Mouse (Mus musculus) embryonic facial prominence, embryonic 13.5 days (tissue): ENCODE measurements around the gene Syt2. TPM values are rescaled to one million over a fixed set of nuclear protein-coding genes. Genes with fewer than 3 reads are reported as not detected.

Experiments
- ATAC-seq: fragments of 200-750 bp; cut with Nextera tagmentation; 2 replicates; pipeline ENCODE4 v1.8.0; 2017; ENCODE audit warnings: low read depth; ENCODE audit not compliant: insufficient number of reproducible peaks, insufficient read depth, low FRiP score, low TSS enrichment
- H3K27ac ChIP-seq: fragments of 300-500 bp; sonication (generic); 2 replicates; pipeline ENCODE4 v1.5.1; 2015; ENCODE audit warnings: moderate library complexity, mild to moderate bottlenecking, inconsistent platforms
- H3K27me3 ChIP-seq: fragments of 300-500 bp; sonication (generic); 2 replicates; pipeline ENCODE4 v1.6.1; 2015; ENCODE audit warnings: mild to moderate bottlenecking, inconsistent platforms
- H3K36me3 ChIP-seq: fragments of 300-500 bp; sonication (generic); 2 replicates; pipeline ENCODE4 v1.6.1; 2015; ENCODE audit warnings: mild to moderate bottlenecking, inconsistent platforms
- H3K4me1 ChIP-seq: fragments of 300-500 bp; sonication (generic); 2 replicates; pipeline ENCODE4 v1.6.1; 2015; ENCODE audit warnings: inconsistent platforms
- H3K4me2 ChIP-seq: fragments of 300-500 bp; sonication (generic); 2 replicates; pipeline ENCODE4 v1.6.1; 2015; ENCODE audit warnings: moderate library complexity, mild to moderate bottlenecking, inconsistent platforms
- H3K4me3 ChIP-seq: fragments of 300-500 bp; sonication (generic); 2 replicates; pipeline ENCODE4 v1.5.1; 2015; ENCODE audit warnings: mild to moderate bottlenecking, inconsistent platforms
- H3K9ac ChIP-seq: fragments of 300-500 bp; sonication (generic); 2 replicates; pipeline ENCODE4 v1.6.1; 2015; ENCODE audit warnings: mild to moderate bottlenecking, inconsistent platforms
- H3K9me3 ChIP-seq: fragments of 300-500 bp; sonication (generic); 2 replicates; pipeline ENCODE4 v1.6.1; 2016; ENCODE audit warnings: inconsistent platforms
- WGBS: fragments of 180-500 bp; shearing (Covaris S2); methylation state at CpG from one replicate; pipeline ENCODE4 v1.1.7; 2015; ENCODE audit warnings: mixed read lengths; 5-methylcytosine and 5-hydroxymethylcytosine counted together
- polyA plus RNA-seq: library from polyadenylated mRNA; unstranded; fragments of >200 nt; fragmentation: Nextera tagmentation; extraction: Ambion mirVana; gene quantifications from 2 replicates; pipeline ENCODE4 v1.2.1, GENCODE M21; 2015

Gene Syt2
- polyA plus RNA-seq, 1 experiment from 2014 or later, result 0.46 TPM

GRCm38 (mm10) chr1:134651268-134651850, 4.9 kb downstream of the Syt2 start:
- H3K4me3 ChIP-seq, result no peak overlapping the region
- no peak for ATAC-seq
- peaks cover 59% of the 10 kb centered on the region for H3K27me3 ChIP-seq
- H3K9me3 ChIP-seq, result no peaks in the 10 kb centered on the region
- no peaks in the 10 kb centered on the region for H3K36me3 ChIP-seq
- H3K27ac ChIP-seq, result no peak overlapping the region
- H3K4me1 ChIP-seq, result peaks cover 33% of the 10 kb centered on the region
- peak overlapping the region; percentile 12; the same call in 1 of the 2 replicates for H3K4me2 ChIP-seq
- WGBS, result 45% methylated on average over 13 of the region's 13 CpGs
- no peak overlapping the region for H3K9ac ChIP-seq

- ATAC-seq, result no peak
- H3K4me2 ChIP-seq, result peak overlapping the region; percentile 12
- no peak overlapping the region for H3K27ac ChIP-seq
- H3K27me3 ChIP-seq, result peaks cover 53% of the 10 kb centered on the region
- H3K4me3 ChIP-seq, result no peak overlapping the region
- H3K4me1 ChIP-seq, result peaks cover 27% of the 10 kb centered on the region
- no peaks in the 10 kb centered on the region for H3K36me3 ChIP-seq
- WGBS, result 19% methylated on average over 4 of the region's 4 CpGs
- no peaks in the 10 kb centered on the region for H3K9me3 ChIP-seq
- no peak overlapping the region for H3K9ac ChIP-seq
These were observed 5.4 kb downstream of the Syt2 start for GRCm38 (mm10) chr1:134651851-134652398.

- Histone ChIP-seq H3K27ac (no peak overlapping the region), H3K9ac (no peak overlapping the region), H3K27me3 (peaks cover 35% of the 10 kb centered on the region), H3K4me1 (peaks cover 24% of the 10 kb centered on the region), H3K36me3 (no peaks in the 10 kb centered on the region), H3K4me2 (no peak overlapping the region), H3K9me3 (no peaks in the 10 kb centered on the region), H3K4me3 (no peak overlapping the region)
- 9% methylated on average over 10 of the region's 10 CpGs for WGBS
- ATAC-seq, result no peak
These were observed 7.3 kb downstream of the Syt2 start for GRCm38 (mm10) chr1:134653603-134654257.

- no peak for ATAC-seq
- peaks cover 10% of the 10 kb centered on the region; the same call in 1 of the 2 replicates for H3K27me3 ChIP-seq
- H3K27ac ChIP-seq, result no peak overlapping the region
- H3K4me3 ChIP-seq, result no peak overlapping the region
- no peak overlapping the region for H3K4me2 ChIP-seq
- WGBS, result 72% methylated on average over 7 of the region's 7 CpGs
- peaks cover 2% of the 10 kb centered on the region for H3K4me1 ChIP-seq
- H3K36me3 ChIP-seq, result no peaks in the 10 kb centered on the region
- H3K9ac ChIP-seq, result no peak overlapping the region
- no peaks in the 10 kb centered on the region for H3K9me3 ChIP-seq
These were observed 12.4 kb downstream of the Syt2 start for GRCm38 (mm10) chr1:134658841-134659240.

GRCm38 (mm10) chr1:134660163-134660562, 13.7 kb downstream of the Syt2 start:
- Histone ChIP-seq H3K9ac (no peak overlapping the region), H3K36me3 (no peaks in the 10 kb centered on the region), H3K27me3 (0 out of 2 replicates have a peak, but pooled peaks cover 3% of the 10 kb centered on the region), H3K4me1 (no peaks in the 10 kb centered on the region), H3K27ac (no peak overlapping the region), H3K4me3 (no peak overlapping the region), H3K4me2 (no peak overlapping the region), H3K9me3 (no peaks in the 10 kb centered on the region)
- ATAC-seq, result no peak
- WGBS, result 58% methylated on average over 7 of the region's 7 CpGs

GRCm38 (mm10) chr1:134671234-134672070, 25.0 kb downstream of the Syt2 start:
- no peak overlapping the region for H3K4me3 ChIP-seq
- no peaks in the 10 kb centered on the region for H3K4me1 ChIP-seq
- H3K27me3 ChIP-seq, result peaks cover 3% of the 10 kb centered on the region; the same call in 1 of the 2 replicates
- no peak overlapping the region for H3K4me2 ChIP-seq
- no peak for ATAC-seq
- H3K9ac ChIP-seq, result no peak overlapping the region
- 70% methylated on average over 10 of the region's 10 CpGs for WGBS
- H3K36me3 ChIP-seq, result no peaks in the 10 kb centered on the region
- H3K27ac ChIP-seq, result no peak overlapping the region
- no peaks in the 10 kb centered on the region for H3K9me3 ChIP-seq

GRCm38 (mm10) chr1:134674312-134674711, 27.8 kb downstream of the Syt2 start:
- Histone ChIP-seq H3K36me3 (no peaks in the 10 kb centered on the region), H3K4me2 (no peak overlapping the region), H3K27ac (no peak overlapping the region), H3K9me3 (no peaks in the 10 kb centered on the region), H3K4me3 (no peak overlapping the region), H3K4me1 (no peaks in the 10 kb centered on the region), H3K27me3 (peaks cover 3% of the 10 kb centered on the region; the same call in 1 of the 2 replicates), H3K9ac (no peak overlapping the region)
- no peak for ATAC-seq
- 8% methylated on average over 1 of the region's 1 CpGs for WGBS

GRCm38 (mm10) chr1:134679445-134679844, 33.0 kb downstream of the Syt2 start:
- ATAC-seq, result no peak
- H3K4me2 ChIP-seq, result no peak overlapping the region
- no peak overlapping the region for H3K9ac ChIP-seq
- 80% methylated on average over 4 of the region's 4 CpGs for WGBS
- H3K4me3 ChIP-seq, result no peak overlapping the region
- H3K9me3 ChIP-seq, result no peaks in the 10 kb centered on the region
- H3K27ac ChIP-seq, result no peak overlapping the region
- H3K4me1 ChIP-seq, result peaks cover 8% of the 10 kb centered on the region
- H3K27me3 ChIP-seq, result peaks cover 6% of the 10 kb centered on the region
- no peaks in the 10 kb centered on the region for H3K36me3 ChIP-seq

GRCm38 (mm10) chr1:134680617-134681016, 34.1 kb downstream of the Syt2 start:
- H3K4me1 ChIP-seq, result peaks cover 8% of the 10 kb centered on the region
- no peak overlapping the region for H3K9ac ChIP-seq
- H3K9me3 ChIP-seq, result no peaks in the 10 kb centered on the region
- ATAC-seq, result no peak
- H3K4me2 ChIP-seq, result no peak overlapping the region
- H3K36me3 ChIP-seq, result no peaks in the 10 kb centered on the region
- WGBS, result 14% methylated on average over 6 of the region's 6 CpGs
- no peak overlapping the region for H3K4me3 ChIP-seq
- H3K27me3 ChIP-seq, result peaks cover 6% of the 10 kb centered on the region
- no peak overlapping the region for H3K27ac ChIP-seq

GRCm38 (mm10) chr1:134682460-134682859, 36.0 kb downstream of the Syt2 start:
- whole genome bisulfite sequencing, result 39% methylated on average over 9 of the region's 9 CpGs
- no peak overlapping the region for H3K27ac ChIP-seq
- H3K36me3 ChIP-seq, result no peaks in the 10 kb centered on the region
- peaks cover 6% of the 10 kb centered on the region for H3K27me3 ChIP-seq
- no peak overlapping the region for H3K4me2 ChIP-seq
- no peak overlapping the region for H3K4me3 ChIP-seq
- H3K9me3 ChIP-seq, result no peaks in the 10 kb centered on the region
- no peak for ATAC-seq
- H3K9ac ChIP-seq, result no peak overlapping the region
- peaks cover 8% of the 10 kb centered on the region for H3K4me1 ChIP-seq

GRCm38 (mm10) chr1:134686834-134687421, 40.5 kb downstream of the Syt2 start:
- 57% methylated on average over 4 of the region's 4 CpGs for WGBS
- H3K27ac ChIP-seq, result no peak overlapping the region
- H3K9me3 ChIP-seq, result no peaks in the 10 kb centered on the region
- no peaks in the 10 kb centered on the region for H3K36me3 ChIP-seq
- no peak overlapping the region for H3K4me2 ChIP-seq
- no peak overlapping the region for H3K9ac ChIP-seq
- H3K27me3 ChIP-seq, result no peaks in the 10 kb centered on the region
- H3K4me1 ChIP-seq, result peaks cover 8% of the 10 kb centered on the region
- ATAC-seq, result no peak
- H3K4me3 ChIP-seq, result no peak overlapping the region
